Mouse (Mus musculus) E14TG2a.4 (cell line): ENCODE measurements around the gene Gm10097.

Source experiments
- H3K27me3 ChIP-seq: 2 replicates; pipeline ENCODE4 v1.6.1; 2014; ENCODE audit warnings: low read length, control low read depth; ENCODE audit not compliant: insufficient read depth
- H3K36me3 ChIP-seq: 2 replicates; pipeline ENCODE4 v1.6.1; 2014; ENCODE audit warnings: low read length, control low read depth; ENCODE audit not compliant: insufficient read depth
- H3K4me1 ChIP-seq: replicated peaks from 2 replicates; pipeline ENCODE4 v1.6.1; 2014; ENCODE audit warnings: low read depth, low read length, control low read depth
- H3K4me3 ChIP-seq: replicated peaks from 2 replicates; pipeline ENCODE4 v1.5.1; 2014; ENCODE audit warnings: mild to moderate bottlenecking, low read length
- H3K9me3 ChIP-seq: 2 replicates; pipeline ENCODE4 v1.6.1; 2014; ENCODE audit warnings: low read length, control low read depth
- CTCF ChIP-seq: conservative IDR thresholded peaks from 2 replicates; pipeline ENCODE4 v1.5.1; 2014; ENCODE audit warnings: low read length
- NANOG ChIP-seq: IDR thresholded peaks from 2 replicates; pipeline ENCODE4 v1.6.1; 2014; ENCODE audit warnings: borderline replicate concordance, low read length, mixed read lengths
- POU5F1 ChIP-seq: IDR thresholded peaks from 2 replicates; pipeline ENCODE4 v1.6.1; 2014; ENCODE audit warnings: low read length, borderline replicate concordance

Gene Gm10097

DNA sequence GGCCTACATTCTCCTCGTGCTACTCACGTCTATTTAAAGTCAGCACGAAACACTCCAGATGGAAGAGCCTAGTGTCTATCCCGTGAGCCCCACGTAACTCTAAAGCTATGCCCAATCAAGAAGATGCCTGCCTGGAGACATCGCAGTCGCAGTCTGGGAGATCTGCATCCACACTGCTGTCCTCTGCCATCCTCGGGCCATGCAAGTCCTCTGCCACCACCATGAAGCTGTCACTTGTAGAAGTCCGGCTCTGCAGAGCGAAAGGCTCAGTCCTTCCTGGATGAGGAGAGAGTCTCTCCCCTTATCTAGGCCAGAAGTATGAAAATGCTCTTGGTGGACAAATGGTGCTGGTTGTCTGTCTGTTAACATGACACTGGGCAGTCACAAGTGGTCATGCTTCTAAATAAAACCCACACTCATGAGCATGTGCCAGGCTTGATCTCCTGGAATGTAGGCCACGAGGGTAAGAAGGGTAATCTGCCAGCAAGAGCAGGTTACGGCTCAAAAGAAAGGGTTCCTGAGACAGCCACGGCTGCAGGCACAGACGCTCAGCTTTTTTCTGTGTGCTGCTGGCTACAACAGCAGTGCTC lies at the start of gene Gm10097:
Gene Gm10097 (plus strand): TSS at position 517 of the 590 bp plus-strand sequence.
- Histone ChIP-seq H3K9me3 (no peaks in the 10 kb centered on the region), H3K36me3 (no peaks in the 10 kb centered on the region), H3K27me3 (no peaks in the 10 kb centered on the region), H3K4me3 (no peak within 1 kb of the TSS), H3K4me1 (no peaks in the 10 kb centered on the region)
- TF ChIP-seq CTCF (no peak), POU5F1 (no peak), NANOG (no peak)

DNA sequence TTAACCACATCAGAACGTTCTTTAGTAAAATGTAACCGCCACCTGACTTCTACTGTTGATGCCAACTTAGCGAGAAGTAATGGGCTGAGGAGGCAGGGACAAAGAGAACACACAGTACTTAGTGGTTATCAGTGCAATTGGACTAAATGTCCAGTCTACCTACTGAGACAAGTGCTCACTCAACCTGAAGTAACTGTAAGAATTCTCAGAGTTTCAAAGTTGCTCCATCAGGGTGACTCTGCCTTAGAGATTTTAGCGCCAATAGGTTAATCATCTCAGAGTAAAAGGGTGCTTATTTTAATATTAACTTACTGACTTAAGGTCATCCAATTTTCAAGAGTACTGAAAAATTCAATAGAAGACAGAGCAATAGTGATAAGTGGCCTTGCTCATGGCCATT lies 43.1 kb upstream of the Gm10097 start:
- TF ChIP-seq POU5F1 (no peak), CTCF (no peak), NANOG (no peak)
- Histone ChIP-seq H3K9me3 (peaks cover 6% of the 10 kb centered on the region; the same call in 1 of the 2 replicates), H3K36me3 (no peaks in the 10 kb centered on the region), H3K27me3 (no peaks in the 10 kb centered on the region), H3K4me1 (peaks cover 32% of the 10 kb centered on the region), H3K4me3 (no peak overlapping the region)

DNA sequence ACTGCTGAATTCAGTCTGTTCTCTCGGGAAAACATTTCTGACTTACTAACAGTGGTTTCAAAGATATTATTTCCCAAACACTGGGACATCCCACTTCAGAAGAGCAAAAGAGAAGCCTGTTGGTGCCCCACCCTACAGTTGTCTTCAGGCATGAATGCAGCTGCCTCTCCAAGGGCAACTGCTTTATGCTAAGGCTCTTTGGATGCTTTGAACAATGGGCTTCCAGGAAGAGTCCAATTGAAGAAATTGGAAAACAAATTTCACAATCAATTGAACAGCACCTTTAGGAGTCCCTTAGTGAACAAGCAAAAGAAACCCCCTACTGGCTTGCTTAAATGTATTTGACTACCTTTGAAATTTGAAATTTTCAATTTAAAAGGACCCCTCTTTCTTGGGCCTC lies 41.8 kb upstream of the Gm10097 start:
- Histone ChIP-seq H3K36me3 (no peaks in the 10 kb centered on the region), H3K4me1 (peaks cover 32% of the 10 kb centered on the region), H3K9me3 (peaks cover 6% of the 10 kb centered on the region; the same call in 1 of the 2 replicates), H3K4me3 (no peak overlapping the region), H3K27me3 (no peaks in the 10 kb centered on the region)
- peak; percentile 67; the same call in 1 of the 2 replicates for TF ChIP-seq NANOG
- no peak for TF ChIP-seq POU5F1

DNA sequence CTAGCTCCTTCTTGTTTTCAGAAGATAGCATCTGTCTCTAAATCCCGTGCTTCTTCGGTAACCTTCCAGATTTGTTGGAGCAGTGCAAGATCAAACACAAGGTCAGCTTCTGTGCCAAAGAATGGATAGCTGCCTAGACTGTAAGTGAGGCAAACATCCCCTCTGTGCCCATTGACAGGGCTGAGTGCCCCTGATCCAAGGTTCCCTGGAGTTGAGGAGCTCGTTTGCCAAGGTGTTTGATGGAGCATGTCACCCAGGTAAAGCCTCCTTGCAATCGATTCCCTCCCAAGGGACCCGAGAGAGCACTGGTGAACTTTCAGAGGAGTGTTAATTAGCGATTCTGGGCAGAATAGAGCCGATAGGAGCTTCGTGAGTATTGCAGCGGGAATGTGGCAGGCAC lies 40.7 kb upstream of the Gm10097 start:
- Histone ChIP-seq H3K4me3 (no peak overlapping the region), H3K9me3 (peaks cover 6% of the 10 kb centered on the region; the same call in 1 of the 2 replicates), H3K36me3 (no peaks in the 10 kb centered on the region), H3K27me3 (no peaks in the 10 kb centered on the region), H3K4me1 (peaks cover 32% of the 10 kb centered on the region)
- TF ChIP-seq CTCF: no peak
- no peak for TF ChIP-seq POU5F1
- no peak for TF ChIP-seq NANOG

DNA sequence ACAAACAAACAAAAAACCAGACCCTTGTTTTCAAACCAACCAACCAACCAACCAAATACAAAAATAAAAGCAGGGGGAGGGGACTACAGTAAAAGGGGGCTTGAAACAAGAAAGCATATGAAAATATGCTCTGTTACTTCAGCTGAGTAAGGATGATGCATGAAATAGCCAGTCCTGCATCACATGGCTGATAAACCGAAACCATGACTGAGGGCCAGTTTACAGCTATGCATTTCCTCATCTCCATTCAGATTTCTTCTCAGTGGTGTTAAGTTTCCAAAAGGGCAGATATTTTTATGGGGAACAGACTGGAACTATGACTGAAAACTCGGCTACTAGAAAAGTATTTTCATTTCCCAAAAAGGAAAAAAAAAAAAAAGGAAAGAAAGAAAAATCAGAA lies 39.8 kb upstream of the Gm10097 start:
- Histone ChIP-seq H3K36me3 (no peaks in the 10 kb centered on the region), H3K9me3 (peaks cover 6% of the 10 kb centered on the region; the same call in 1 of the 2 replicates)
- TF ChIP-seq NANOG: no peak
- no peak for TF ChIP-seq POU5F1
- TF ChIP-seq CTCF: no peak

DNA sequence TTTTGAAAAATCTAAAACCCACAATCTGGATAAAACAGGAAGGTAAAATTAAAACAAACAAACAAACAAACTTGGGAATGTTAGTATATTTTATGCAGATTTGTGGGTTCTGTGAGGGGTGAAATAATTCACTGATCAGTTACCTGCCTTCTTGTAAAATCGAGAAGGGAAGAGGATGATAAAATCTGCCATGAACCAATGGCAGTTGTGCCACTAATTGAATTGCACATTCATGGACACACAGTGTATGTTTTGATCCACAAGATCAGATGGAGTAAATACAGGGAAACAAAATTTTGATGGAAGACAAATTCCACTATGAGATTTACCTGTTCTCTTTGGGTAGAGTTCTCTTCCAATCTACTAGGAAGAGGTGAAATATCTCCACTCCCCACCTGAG lies 39.1 kb upstream of the Gm10097 start:
- TF ChIP-seq CTCF (no peak), NANOG (no peak), POU5F1 (no peak)
- Histone ChIP-seq H3K4me3 (no peak overlapping the region), H3K27me3 (no peaks in the 10 kb centered on the region), H3K9me3 (peaks cover 6% of the 10 kb centered on the region; the same call in 1 of the 2 replicates), H3K4me1 (peaks cover 32% of the 10 kb centered on the region), H3K36me3 (no peaks in the 10 kb centered on the region)

More for the DNA sequence above, 39.8 kb upstream of the Gm10097 start:
- H3K4me1 ChIP-seq: peaks cover 32% of the 10 kb centered on the region
- H3K27me3 ChIP-seq: no peaks in the 10 kb centered on the region
- H3K4me3 ChIP-seq: no peak overlapping the region

DNA sequence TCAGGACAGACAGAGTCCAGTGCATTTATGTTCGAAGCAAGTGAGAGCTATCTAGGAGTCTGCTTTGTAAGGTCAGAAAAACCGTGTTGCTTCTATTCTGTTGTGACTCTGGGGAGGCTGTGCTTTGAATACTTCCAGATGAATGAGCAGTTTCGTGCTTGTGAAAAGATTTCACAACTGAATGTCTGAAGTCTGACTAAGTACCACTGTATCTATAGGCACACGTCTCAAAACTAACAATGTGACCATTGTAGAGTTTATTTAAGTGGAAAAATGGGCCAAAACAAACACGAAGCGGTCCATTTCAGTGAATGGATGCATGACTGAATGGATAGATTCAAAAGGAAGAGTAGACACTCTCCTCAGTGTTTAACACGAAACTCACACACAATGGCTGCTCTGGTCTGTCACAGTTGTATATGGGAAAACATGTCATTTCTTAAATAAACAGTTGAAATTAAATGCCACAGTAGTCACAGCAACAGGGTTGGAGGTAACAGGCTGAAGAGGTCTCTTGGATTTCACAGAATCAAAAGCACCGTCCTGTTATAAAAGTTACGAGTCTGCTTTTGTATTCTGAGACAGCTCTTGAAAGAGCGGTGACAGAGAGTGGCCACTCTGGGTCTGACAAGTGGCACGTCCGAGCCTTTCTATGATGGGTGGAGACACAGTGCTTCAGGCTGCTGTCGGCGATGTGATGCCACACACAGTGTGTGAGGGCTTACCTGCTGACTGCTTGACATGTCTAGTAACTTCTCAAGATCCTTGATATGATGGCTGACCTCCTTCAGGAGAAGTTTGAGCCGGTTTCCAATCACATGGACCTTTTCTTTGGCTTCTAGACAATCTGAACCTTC lies 36.6 kb upstream of the Gm10097 start:
- H3K36me3 ChIP-seq: no peaks in the 10 kb centered on the region
- H3K4me3 ChIP-seq: no peak overlapping the region
- no peaks in the 10 kb centered on the region for H3K27me3 ChIP-seq
- peaks cover 15% of the 10 kb centered on the region for H3K4me1 ChIP-seq
- H3K9me3 ChIP-seq: 0 out of 2 replicates have a peak, but pooled peaks cover 3% of the 10 kb centered on the region
- TF ChIP-seq NANOG (no peak), CTCF (no peak), POU5F1 (no peak)

DNA sequence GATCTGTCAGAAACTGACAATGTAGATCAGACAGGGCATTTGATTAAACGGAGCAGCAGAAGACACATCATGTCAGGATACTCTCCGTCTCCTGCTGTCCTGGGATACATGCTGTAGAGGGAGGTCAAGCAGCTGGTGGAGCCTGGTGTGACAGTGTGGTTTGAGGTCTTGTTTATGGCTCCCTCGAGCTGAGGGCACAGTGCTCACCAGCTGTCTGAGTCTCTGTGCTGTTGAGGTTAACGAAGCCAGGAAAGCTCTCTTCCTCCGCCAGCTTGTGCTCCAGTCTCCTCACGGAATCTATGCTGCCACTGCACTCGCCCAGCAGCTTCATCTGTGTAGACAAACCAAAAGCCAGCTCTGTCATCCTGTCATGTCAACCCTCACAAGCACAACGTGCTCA lies 27.7 kb upstream of the Gm10097 start:
- Histone ChIP-seq H3K4me1 (no peaks in the 10 kb centered on the region), H3K36me3 (no peaks in the 10 kb centered on the region), H3K4me3 (no peak overlapping the region), H3K9me3 (no peaks in the 10 kb centered on the region), H3K27me3 (no peaks in the 10 kb centered on the region)
- TF ChIP-seq POU5F1 (no peak), CTCF (no peak)
